Mouse (Mus musculus) midbrain, embryonic 10.5 days (tissue): ENCODE data around the gene Hebp1. TPM values are rescaled to one million over a fixed set of nuclear protein-coding genes. Genes with fewer than 3 reads are reported as not detected.

Experiments used
- DNase-seq: peaks from one replicate; pipeline ENCODE4 v3.0.0-alpha.2; 2017; ENCODE audit warnings: low spot score
- H3K27ac ChIP-seq: fragments of 300-500 bp; sonication (generic); replicated peaks from 2 replicates; pipeline ENCODE4 v1.5.1; 2016; ENCODE audit warnings: mild to moderate bottlenecking
- H3K27me3 ChIP-seq: fragments of 300-500 bp; sonication (generic); 2 replicates; pipeline ENCODE4 v1.6.1; 2016; ENCODE audit warnings: low read depth, mild to moderate bottlenecking; ENCODE audit not compliant: poor library complexity, severe bottlenecking
- H3K36me3 ChIP-seq: fragments of 300-500 bp; sonication (generic); 2 replicates; pipeline ENCODE4 v1.6.1; 2016; ENCODE audit warnings: mild to moderate bottlenecking, moderate library complexity
- H3K4me1 ChIP-seq: fragments of 300-500 bp; sonication (generic); 2 replicates; pipeline ENCODE4 v1.6.1; 2016
- H3K4me3 ChIP-seq: fragments of 300-500 bp; sonication (generic); 2 replicates; pipeline ENCODE4 v1.5.1; 2016; ENCODE audit warnings: mild to moderate bottlenecking, moderate library complexity
- H3K9me3 ChIP-seq: fragments of 300-500 bp; sonication (generic); replicated peaks from 2 replicates; pipeline ENCODE4 v1.6.1; 2016; ENCODE audit warnings: mild to moderate bottlenecking
- WGBS: fragments of 180-500 bp; shearing (Covaris S2); methylation state at CpG from one replicate; pipeline ENCODE4 v1.1.7; 2016; 5-methylcytosine and 5-hydroxymethylcytosine counted together
- polyA plus RNA-seq: library from polyadenylated mRNA; unstranded; fragments of >200 nt; fragmentation: Nextera tagmentation; extraction: Ambion mirVana; gene quantifications from 2 replicates; pipeline ENCODE4 v1.2.1, GENCODE M21; 2016

Gene Hebp1
- polyA plus RNA-seq, 1 experiment from 2014 or later = 5.2 TPM

DNA sequence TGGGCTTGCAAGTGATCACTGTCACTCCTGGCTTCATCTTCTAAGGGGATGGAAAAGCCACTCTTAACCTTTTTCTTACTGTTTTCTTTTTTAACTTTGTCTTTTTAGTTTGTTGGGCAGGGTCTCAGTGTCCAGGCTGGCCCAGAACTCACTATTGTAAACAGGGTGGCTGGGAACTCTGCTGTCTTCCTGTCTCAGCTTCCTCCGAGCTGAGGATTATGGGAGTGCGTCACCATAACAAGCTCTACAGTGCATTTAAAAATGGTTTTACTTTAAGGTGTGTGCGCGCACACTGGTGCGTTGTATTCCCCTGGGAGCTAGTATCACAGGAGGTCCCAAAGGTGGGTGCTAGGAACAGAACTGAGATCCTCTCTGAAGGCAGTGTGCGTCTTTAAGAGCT is 29.4 kb downstream of the Hebp1 start:
- Histone ChIP-seq H3K27me3 (peaks cover 21% of the 10 kb centered on the region), H3K9me3 (no peaks in the 10 kb centered on the region), H3K36me3 (no peaks in the 10 kb centered on the region), H3K4me1 (peaks cover 21% of the 10 kb centered on the region), H3K4me3 (peak overlapping the region; percentile 68), H3K27ac (peak overlapping the region; percentile 86)
- no peak for DNase-seq
- 77% methylated on average over 6 of the region's 6 CpGs for whole genome bisulfite sequencing

DNA sequence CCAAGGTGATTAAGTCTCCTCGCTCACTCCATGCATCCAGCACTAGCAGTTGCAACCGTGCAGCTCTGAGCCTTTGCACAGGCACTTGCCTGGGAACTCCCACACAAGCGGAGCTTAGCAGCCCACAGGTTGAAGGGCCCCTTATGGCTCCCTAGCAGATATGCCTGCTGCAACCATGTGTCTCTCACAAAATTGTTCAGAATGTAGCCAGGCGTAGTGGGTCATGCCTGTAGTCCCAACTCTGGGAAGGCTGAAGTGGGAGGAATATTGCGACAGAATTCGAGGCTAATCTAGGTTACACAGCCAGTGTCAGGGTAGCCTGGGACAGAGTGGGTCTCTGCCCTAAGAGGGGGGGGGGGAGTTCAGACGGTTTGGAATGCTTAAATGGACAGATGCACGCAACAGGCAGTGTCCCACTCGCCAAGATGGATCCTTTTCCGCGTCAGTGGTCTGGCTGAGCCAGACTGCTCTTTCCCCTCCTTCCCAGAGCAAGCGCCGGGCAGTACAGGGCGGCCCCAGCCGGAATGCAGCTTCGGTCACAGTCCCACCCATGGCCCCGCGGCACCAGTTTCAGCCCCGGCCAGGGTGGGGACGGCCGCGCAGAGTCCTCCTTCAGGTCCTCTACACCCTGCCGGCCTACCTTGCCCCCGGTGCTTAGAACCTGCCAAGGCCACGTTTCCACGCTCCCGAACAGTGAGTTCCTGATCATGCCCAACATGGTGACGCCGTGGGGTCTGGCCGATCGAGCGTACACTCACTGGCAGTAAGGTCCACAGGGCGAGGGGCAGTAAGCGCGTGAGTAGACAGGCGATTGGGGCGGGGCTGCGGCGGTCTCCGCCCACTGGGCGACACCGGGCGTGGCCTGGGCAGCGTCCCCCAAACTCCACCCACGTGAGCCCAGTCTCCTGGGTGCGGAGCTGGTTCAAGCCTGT is 30.2 kb downstream of the Hebp1 start:
- Histone ChIP-seq H3K4me1 (peaks cover 26% of the 10 kb centered on the region), H3K9me3 (no peaks in the 10 kb centered on the region), H3K4me3 (peak overlapping the region; percentile 68), H3K27me3 (peaks cover 21% of the 10 kb centered on the region), H3K27ac (peak overlapping the region; percentile 86), H3K36me3 (no peaks in the 10 kb centered on the region)
- peak; percentile 84 for DNase-seq
- WGBS = 4% methylated on average over 44 of the region's 46 CpGs

DNA sequence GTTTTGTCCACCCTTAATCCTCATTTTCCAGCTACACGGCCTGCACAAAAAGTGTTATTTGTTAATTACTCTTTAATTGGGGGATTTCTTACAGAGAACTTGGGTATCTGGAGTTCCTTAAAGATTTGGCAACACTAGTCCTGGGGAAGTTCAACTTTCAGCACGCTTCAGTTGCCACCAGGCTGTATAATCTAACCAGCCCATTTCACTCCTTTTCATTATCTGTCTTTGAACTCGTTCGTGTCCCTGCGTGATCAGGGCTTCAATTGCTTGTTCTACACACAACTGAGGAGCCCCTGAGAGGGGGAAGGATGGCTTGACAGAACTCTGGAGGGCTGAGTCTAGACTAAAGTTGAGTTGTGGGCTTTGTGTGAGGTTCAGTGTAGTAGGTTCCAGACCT is 31.1 kb downstream of the Hebp1 start:
- H3K36me3 ChIP-seq = no peaks in the 10 kb centered on the region
- no peaks in the 10 kb centered on the region for H3K9me3 ChIP-seq
- H3K4me1 ChIP-seq = peaks cover 24% of the 10 kb centered on the region
- H3K27me3 ChIP-seq = peaks cover 21% of the 10 kb centered on the region
- DNase-seq = no peak
- no peak overlapping the region; the same call in 1 of the 2 replicates for H3K27ac ChIP-seq
- no peak overlapping the region for H3K4me3 ChIP-seq
- WGBS = 58% methylated on average over 5 of the region's 5 CpGs

DNA sequence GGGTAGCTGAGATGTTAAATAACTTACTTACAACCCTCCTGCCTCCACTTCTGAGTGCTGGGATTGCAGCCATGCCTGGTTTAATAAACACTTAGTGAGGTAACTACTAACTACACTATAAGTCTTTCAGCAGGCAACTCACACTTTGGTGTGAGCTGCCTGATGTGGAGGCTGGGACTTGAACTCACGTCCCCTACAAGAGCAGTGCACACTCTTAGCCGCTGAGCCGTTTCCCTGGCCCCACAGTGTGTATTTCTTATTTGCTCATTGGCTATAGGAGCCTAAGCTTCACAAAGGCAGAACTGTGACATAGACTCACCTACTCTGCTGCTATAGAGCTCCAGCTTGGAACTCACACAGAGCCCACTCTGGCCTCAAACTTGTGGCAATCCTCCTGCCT is 31.6 kb downstream of the Hebp1 start:
- no peaks in the 10 kb centered on the region for H3K36me3 ChIP-seq
- H3K27ac ChIP-seq = no peak overlapping the region
- no peaks in the 10 kb centered on the region for H3K9me3 ChIP-seq
- no peak for DNase-seq
- 89% methylated on average over 3 of the region's 3 CpGs for WGBS
- H3K4me1 ChIP-seq = peaks cover 22% of the 10 kb centered on the region
- peaks cover 21% of the 10 kb centered on the region for H3K27me3 ChIP-seq
- H3K4me3 ChIP-seq = no peak overlapping the region

DNA sequence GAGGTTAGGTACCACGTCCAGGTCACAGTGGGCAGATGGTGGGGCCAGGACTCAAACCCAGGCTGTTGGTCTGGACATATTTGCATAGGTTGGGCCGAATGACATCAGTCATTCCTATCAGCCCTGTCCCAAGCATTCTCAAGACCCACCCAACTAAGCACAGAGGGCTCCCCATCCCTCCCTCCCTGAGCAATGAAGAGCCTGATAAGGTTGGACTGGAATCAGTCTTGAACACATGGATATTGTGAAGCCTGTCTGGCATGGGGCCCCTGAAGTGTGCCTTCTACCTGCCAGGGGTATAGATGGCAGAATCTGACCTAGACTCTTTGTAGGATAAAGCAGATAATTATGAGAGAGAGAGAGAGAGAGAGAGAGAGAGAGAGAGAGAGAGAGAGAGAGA is 32.1 kb downstream of the Hebp1 start:
- no peaks in the 10 kb centered on the region for H3K36me3 ChIP-seq
- DNase-seq = no peak
- H3K4me1 ChIP-seq = peaks cover 22% of the 10 kb centered on the region
- H3K27me3 ChIP-seq = peaks cover 21% of the 10 kb centered on the region
- 78% methylated on average over 2 of the region's 2 CpGs for WGBS
- no peaks in the 10 kb centered on the region for H3K9me3 ChIP-seq
- H3K4me3 ChIP-seq = no peak overlapping the region
- no peak overlapping the region for H3K27ac ChIP-seq

DNA sequence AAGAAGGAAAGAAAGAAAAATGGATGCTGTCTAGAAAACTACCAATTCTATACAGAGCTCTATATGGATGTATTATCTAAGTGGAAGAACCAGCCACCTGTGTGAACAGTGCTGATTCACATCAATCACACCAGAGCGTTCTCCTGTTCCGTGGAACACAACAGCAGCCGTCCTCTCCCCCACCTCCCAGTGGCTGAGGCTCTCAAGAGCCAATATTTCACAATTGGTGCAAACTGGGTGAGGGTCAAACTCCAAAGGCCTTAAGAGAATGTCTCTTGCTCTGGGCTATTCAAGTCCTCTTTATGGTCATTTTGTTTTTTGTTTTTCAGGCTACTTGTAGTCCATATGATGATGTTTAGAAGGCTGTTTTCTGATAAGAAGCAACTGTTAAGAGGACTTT is 32.6 kb downstream of the Hebp1 start:
- no peak overlapping the region for H3K27ac ChIP-seq
- no peaks in the 10 kb centered on the region for H3K36me3 ChIP-seq
- no peaks in the 10 kb centered on the region for H3K9me3 ChIP-seq
- peaks cover 22% of the 10 kb centered on the region for H3K4me1 ChIP-seq
- WGBS = 89% methylated on average over 3 of the region's 3 CpGs
- peaks cover 21% of the 10 kb centered on the region for H3K27me3 ChIP-seq
- DNase-seq = no peak
- H3K4me3 ChIP-seq = no peak overlapping the region

DNA sequence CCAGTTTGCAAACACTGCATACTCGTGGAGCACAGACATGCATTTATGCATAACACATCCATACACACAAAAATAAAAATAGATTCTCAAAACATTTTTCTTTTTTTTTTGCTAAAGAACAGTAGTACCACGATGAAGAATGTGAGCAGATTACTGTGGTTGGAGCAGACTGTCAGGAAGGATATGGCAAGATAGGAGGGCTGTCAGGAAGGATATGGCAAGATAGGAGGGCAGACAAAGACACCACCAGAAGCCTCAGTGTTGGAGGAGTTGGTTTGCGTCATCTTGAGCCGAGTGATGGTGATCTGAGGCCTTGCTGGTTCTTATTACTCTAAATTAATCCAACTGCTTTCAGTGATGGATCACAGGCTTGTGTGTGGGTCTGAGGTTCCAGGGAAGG is 35.0 kb downstream of the Hebp1 start:
- no peaks in the 10 kb centered on the region for H3K9me3 ChIP-seq
- H3K27me3 ChIP-seq = peaks cover 21% of the 10 kb centered on the region
- DNase-seq = no peak
- peaks cover 19% of the 10 kb centered on the region for H3K4me1 ChIP-seq
- 93% methylated on average over 4 of the region's 4 CpGs for WGBS
- no peak overlapping the region for H3K4me3 ChIP-seq
- H3K27ac ChIP-seq = 0 out of 2 replicates have a peak overlapping the region, but pooled peaks have one; percentile 17
- no peaks in the 10 kb centered on the region for H3K36me3 ChIP-seq

DNA sequence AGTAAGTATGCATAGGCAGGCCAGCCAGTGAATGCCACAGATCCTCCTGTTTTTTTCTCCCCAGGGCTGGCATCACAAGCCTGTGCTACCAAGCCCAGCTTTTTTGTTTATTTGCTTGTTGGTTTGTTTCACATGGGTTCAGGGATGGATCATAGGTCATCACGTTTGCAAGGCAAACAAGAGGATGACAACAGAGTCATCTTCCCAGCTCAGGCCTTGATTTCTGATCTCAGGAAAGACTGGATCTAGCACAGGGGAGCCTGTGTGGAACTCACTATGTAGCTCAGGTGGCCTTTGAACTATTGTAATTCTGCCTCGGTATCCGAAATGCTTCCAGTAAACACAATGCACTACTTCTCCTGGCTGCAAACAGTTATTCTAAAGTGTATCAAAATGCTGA is 35.5 kb downstream of the Hebp1 start:
- no peak for DNase-seq
- WGBS = 89% methylated on average over 3 of the region's 3 CpGs
- Histone ChIP-seq H3K4me1 (peaks cover 13% of the 10 kb centered on the region), H3K4me3 (no peak overlapping the region), H3K9me3 (no peaks in the 10 kb centered on the region), H3K27me3 (peaks cover 19% of the 10 kb centered on the region), H3K36me3 (no peaks in the 10 kb centered on the region), H3K27ac (no peak overlapping the region)

DNA sequence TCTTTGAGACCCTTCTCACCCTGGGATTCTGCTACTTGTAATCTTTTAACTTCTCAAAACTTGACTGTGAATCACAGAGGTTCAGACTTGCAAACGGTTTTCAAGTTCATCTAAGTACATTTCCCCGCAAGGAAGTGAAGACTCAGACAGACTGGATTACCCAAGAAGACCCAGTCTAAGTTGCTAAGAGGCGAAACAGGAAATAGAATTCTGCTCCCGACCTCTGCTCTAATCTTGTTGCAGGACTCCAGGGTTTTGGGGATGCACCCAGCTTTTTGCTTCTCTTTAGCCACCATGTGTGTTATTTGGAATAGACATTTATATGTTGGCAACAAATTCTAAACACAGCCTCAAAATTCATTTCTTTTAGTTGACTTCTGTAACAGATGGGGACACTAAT is 36.5 kb downstream of the Hebp1 start:
- no peak overlapping the region for H3K4me3 ChIP-seq
- peaks cover 9% of the 10 kb centered on the region for H3K27me3 ChIP-seq
- peaks cover 11% of the 10 kb centered on the region for H3K4me1 ChIP-seq
- H3K36me3 ChIP-seq = no peaks in the 10 kb centered on the region
- H3K9me3 ChIP-seq = no peaks in the 10 kb centered on the region
- H3K27ac ChIP-seq = no peak overlapping the region
- DNase-seq = no peak
- 82% methylated on average over 4 of the region's 4 CpGs for WGBS

DNA sequence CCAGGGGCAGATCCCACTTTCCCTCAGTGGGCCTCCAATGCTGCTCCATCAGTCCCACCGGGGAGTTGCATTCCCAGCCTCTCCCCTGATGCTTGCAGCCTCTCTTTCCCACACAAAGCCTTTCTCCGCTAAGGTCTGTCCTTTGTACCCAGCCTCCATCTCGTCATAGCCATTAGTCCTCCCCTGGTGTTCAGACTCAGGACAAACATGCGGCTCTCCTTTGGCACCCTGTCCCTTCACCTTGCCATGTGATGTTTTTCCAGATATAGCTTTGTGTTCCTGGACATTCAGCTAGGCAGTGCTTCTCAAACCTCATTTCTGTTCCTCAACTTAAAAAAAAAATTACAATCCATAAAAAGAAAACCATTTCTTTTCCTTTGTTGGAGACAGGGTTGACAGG is 39.3 kb downstream of the Hebp1 start:
- Histone ChIP-seq H3K27me3 (no peaks in the 10 kb centered on the region), H3K27ac (no peak overlapping the region), H3K4me1 (peaks cover 9% of the 10 kb centered on the region), H3K36me3 (no peaks in the 10 kb centered on the region), H3K4me3 (no peak overlapping the region), H3K9me3 (no peaks in the 10 kb centered on the region)
- no peak for DNase-seq
- WGBS = 42% methylated on average over 4 of the region's 4 CpGs

DNA sequence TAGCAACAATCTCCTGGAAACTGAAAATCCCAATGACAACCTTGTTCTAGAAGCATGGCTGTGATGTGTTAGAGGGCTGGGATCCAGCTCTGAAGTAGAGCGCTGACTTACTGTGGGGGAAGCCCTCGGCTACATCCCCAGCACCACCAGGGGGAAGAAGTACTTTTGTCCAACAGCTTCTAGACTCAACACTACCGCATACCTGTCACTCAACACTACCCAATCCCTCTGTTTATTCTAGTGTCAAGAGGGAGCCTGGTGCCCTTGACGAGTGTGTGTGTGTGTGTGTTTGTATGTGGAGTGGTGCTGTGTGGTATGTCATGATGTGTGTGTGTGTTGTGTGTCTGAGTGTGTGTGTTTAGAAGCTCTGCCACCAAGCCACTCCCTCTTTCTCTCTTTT is 40.3 kb downstream of the Hebp1 start:
- Histone ChIP-seq H3K4me3 (no peak overlapping the region), H3K27ac (no peak overlapping the region), H3K9me3 (no peaks in the 10 kb centered on the region), H3K4me1 (peaks cover 4% of the 10 kb centered on the region; the same call in 1 of the 2 replicates), H3K27me3 (no peaks in the 10 kb centered on the region), H3K36me3 (no peaks in the 10 kb centered on the region)
- no peak for DNase-seq
- WGBS = 81% methylated on average over 4 of the region's 4 CpGs

DNA sequence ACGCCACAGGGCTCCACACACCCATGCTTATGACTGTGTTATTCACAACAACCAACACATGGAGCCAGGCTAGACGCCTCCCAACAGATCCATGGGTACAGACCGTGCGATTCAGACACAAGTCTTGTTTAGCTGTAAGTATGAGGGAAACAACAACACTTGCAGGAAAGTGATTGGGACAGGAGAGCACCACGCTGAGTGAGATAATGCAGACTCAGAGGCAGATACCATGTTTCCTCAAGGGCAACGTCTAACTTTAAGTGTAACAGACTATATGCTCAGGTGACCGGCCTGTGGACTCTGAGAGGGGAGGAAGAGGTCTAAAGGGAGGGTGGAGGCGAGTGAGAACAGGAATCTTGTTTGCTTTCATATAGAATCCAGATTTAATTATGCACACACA is 41.2 kb downstream of the Hebp1 start:
- DNase-seq = no peak
- Histone ChIP-seq H3K27me3 (no peaks in the 10 kb centered on the region), H3K4me3 (no peak overlapping the region), H3K36me3 (no peaks in the 10 kb centered on the region), H3K9me3 (no peaks in the 10 kb centered on the region), H3K4me1 (peaks cover 4% of the 10 kb centered on the region; the same call in 1 of the 2 replicates), H3K27ac (no peak overlapping the region)
- WGBS = 83% methylated on average over 8 of the region's 8 CpGs

DNA sequence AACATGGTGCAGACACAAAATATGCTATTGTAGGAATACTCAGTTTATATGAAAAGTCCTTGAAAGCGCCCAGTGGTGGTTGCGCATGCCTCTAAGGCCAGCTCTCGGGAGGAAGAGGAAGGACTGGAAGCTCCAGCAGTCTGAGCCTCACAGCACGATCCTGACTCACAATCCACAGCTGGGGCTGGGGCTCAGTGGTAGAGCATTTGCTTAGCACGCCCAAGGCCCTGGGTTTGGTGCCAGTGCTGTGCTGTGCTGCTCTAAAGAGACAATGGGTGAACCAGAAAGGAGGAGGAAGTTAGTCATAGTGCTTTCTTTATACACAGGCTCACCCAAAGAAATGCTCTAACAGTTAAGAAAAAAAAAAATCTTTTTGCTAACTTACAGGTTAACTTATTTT is 44.1 kb downstream of the Hebp1 start:
- 79% methylated on average over 5 of the region's 5 CpGs for WGBS
- 0 out of 2 replicates have a peak, but pooled peaks cover 5% of the 10 kb centered on the region for H3K27me3 ChIP-seq
- peaks cover 4% of the 10 kb centered on the region; the same call in 1 of the 2 replicates for H3K4me1 ChIP-seq
- no peak for DNase-seq
- H3K4me3 ChIP-seq = no peak overlapping the region
- no peaks in the 10 kb centered on the region for H3K36me3 ChIP-seq
- no peak overlapping the region for H3K27ac ChIP-seq
- no peaks in the 10 kb centered on the region for H3K9me3 ChIP-seq
